Mouse (Mus musculus): Measurements from ENCODE around the gene Map4k3. TPM values are rescaled to one million over a fixed set of nuclear protein-coding genes. Genes with fewer than 3 reads are reported as not detected.
A peak's percentile ranks its signal among the peaks of the same experiment; 100 is the strongest.
"Not testable (repeated sequence)": the region's sequence is repeated elsewhere in the genome, so short reads cannot be mapped to it uniquely, and the experiment has no call there.

Gene Map4k3
- polyA plus RNA-seq, 1 experiment from 2014 or later, result 4.1 TPM

- WGBS (ENCODE audit: insufficient replicate concordance), result 17% methylated on average over 3 of the region's 3 CpGs
- no peaks in the 10 kb centered on the region for H3K27me3 ChIP-seq
- peaks cover 9% of the 10 kb centered on the region; the same call in 1 of the 2 replicates for H3K4me1 ChIP-seq (replicated peaks)
- peak overlapping the region; percentile 28 for H3K4me3 ChIP-seq (replicated peaks)
- H3K27ac ChIP-seq (replicated peaks), result peak overlapping the region; percentile 74
- H3K4me2 ChIP-seq, result peak overlapping the region; percentile 30; the same call in 1 of the 2 replicates
- peak; percentile 17; the same call in 1 of the 2 replicates for ATAC-seq (ENCODE audit: insufficient read depth)
- H3K9me3 ChIP-seq (replicated peaks), result no peaks in the 10 kb centered on the region
- no peaks in the 10 kb centered on the region for H3K36me3 ChIP-seq (replicated peaks)
- H3K9ac ChIP-seq, result no peak overlapping the region
These were observed 163.7 kb downstream of the Map4k3 start for GRCm38 (mm10) chr17:80564611-80564924.

- H3K4me1 ChIP-seq (replicated peaks), result peaks cover 12% of the 10 kb centered on the region
- H3K9ac ChIP-seq; H3K36me3 ChIP-seq (replicated peaks); H3K9me3 ChIP-seq (replicated peaks); ATAC-seq (ENCODE audit: insufficient read depth); H3K27me3 ChIP-seq: not testable (repeated sequence)
- peak overlapping the region; percentile 30; the same call in 1 of the 2 replicates for H3K4me2 ChIP-seq
- 69% methylated on average over 27 of the region's 27 CpGs for WGBS (ENCODE audit: insufficient replicate concordance)
- H3K4me3 ChIP-seq (replicated peaks), result peak overlapping the region; percentile 28
- H3K27ac ChIP-seq (replicated peaks), result peak overlapping the region; percentile 74
These were observed 164.3 kb downstream of the Map4k3 start for GRCm38 (mm10) chr17:80563762-80564610.

- WGBS (ENCODE audit: insufficient replicate concordance), result 76% methylated on average over 5 of the region's 5 CpGs
- Histone ChIP-seq H3K4me1 (replicated peaks) (peaks cover 12% of the 10 kb centered on the region), H3K9me3 (replicated peaks) (no peaks in the 10 kb centered on the region), H3K27ac (replicated peaks) (no peak overlapping the region), H3K4me2 (no peak overlapping the region), H3K9ac (no peak overlapping the region), H3K4me3 (replicated peaks) (no peak overlapping the region), H3K36me3 (replicated peaks) (no peaks in the 10 kb centered on the region), H3K27me3 (no peaks in the 10 kb centered on the region)
- no peak for ATAC-seq (ENCODE audit: insufficient read depth)
These were observed 165.5 kb downstream of the Map4k3 start for GRCm38 (mm10) chr17:80562792-80563191.

DNA sequence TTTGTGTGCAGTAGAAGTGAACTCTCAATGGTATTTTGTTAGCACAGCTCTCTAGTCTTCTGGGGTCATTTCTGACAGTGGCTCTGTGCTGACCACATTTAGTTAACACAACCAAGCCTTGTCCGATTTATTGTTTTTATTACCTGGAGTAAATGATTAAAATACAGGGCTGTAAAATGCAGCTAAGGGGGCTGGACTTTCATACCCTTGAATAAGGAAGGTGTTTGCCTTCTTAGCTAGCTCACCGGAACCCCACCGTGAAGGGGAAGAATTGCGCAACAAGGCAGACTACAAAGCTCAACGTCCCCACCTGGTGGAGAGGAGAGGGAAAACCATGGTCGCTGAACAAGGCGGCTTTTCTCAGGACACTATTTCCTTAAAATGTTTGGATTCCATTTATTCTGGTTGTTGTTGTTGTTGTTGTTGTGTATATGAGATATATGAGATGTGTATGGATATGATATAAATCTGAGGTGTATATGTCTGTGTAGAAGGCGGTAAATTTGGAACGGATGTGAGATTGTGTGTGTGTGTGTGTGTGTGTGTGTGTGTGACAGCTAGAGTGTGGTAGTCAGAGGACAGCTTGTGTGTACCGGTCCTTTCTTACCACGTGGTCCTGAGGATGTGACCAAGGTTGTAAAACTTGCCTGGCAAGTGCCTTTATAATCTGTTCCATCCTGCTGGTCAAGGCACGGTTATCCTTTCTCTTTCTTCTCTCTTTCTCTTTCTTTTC, 167.4 kb downstream of the Map4k3 start:
- H3K4me3 ChIP-seq (replicated peaks), result no peak overlapping the region

GRCm38 (mm10) chr17:80559745-80560144, 168.5 kb downstream of the Map4k3 start:
- H3K36me3 ChIP-seq (replicated peaks), result no peaks in the 10 kb centered on the region
- H3K4me2 ChIP-seq, result no peak overlapping the region
- ATAC-seq (ENCODE audit: insufficient read depth), result peak; percentile 55
- peaks cover 12% of the 10 kb centered on the region for H3K4me1 ChIP-seq (replicated peaks)
- H3K4me3 ChIP-seq (replicated peaks), result no peak overlapping the region
- H3K27ac ChIP-seq (replicated peaks), result peak overlapping the region; percentile 11
- H3K9me3 ChIP-seq (replicated peaks), result no peaks in the 10 kb centered on the region
- no peak overlapping the region for H3K9ac ChIP-seq
- WGBS (ENCODE audit: insufficient replicate concordance), result 58% methylated on average over 4 of the region's 4 CpGs
- H3K27me3 ChIP-seq, result no peaks in the 10 kb centered on the region

More for the DNA sequence above, 167.4 kb downstream of the Map4k3 start:
- peak overlapping the region; percentile 11; the same call in 1 of the 2 replicates for H3K27ac ChIP-seq (replicated peaks)
- H3K27me3 ChIP-seq, result no peaks in the 10 kb centered on the region
- ATAC-seq (ENCODE audit: insufficient read depth), result no peak
- H3K9me3 ChIP-seq (replicated peaks), result no peaks in the 10 kb centered on the region
- no peak overlapping the region for H3K9ac ChIP-seq
- peak overlapping the region; percentile 41 for H3K4me2 ChIP-seq
- WGBS (ENCODE audit: insufficient replicate concordance), result 18% methylated on average over 12 of the region's 12 CpGs
- H3K4me1 ChIP-seq (replicated peaks), result peaks cover 12% of the 10 kb centered on the region
- H3K36me3 ChIP-seq (replicated peaks), result no peaks in the 10 kb centered on the region

DNA sequence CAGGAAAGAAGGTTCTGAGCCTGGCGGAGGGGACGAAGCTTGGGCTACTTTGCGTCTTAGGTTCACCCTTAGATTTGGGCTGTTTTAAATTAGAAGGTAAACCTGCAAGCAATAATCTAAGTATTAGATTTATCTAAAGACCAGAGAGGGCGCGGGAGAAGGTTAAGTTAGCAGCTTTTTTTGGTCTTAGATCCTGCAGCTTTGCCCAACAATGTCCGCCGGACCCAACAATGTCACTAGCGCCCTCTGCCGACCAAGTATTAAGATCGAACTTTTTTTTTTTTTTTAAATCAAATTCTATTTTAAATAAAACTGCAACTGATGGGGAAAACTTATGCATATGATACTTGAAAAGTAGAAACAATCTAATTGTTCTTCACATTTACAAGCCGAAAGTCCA, 169.2 kb downstream of the Map4k3 start:
- no peak for ATAC-seq (ENCODE audit: insufficient read depth)
- Histone ChIP-seq H3K4me2 (peak overlapping the region; percentile 37; the same call in 1 of the 2 replicates), H3K4me1 (replicated peaks) (peaks cover 12% of the 10 kb centered on the region), H3K27me3 (no peaks in the 10 kb centered on the region), H3K9ac (no peak overlapping the region), H3K36me3 (replicated peaks) (no peaks in the 10 kb centered on the region), H3K27ac (replicated peaks) (peak overlapping the region; percentile 80), H3K9me3 (replicated peaks) (no peaks in the 10 kb centered on the region), H3K4me3 (replicated peaks) (no peak overlapping the region)
- 32% methylated on average over 11 of the region's 11 CpGs for WGBS (ENCODE audit: insufficient replicate concordance)

GRCm38 (mm10) chr17:80558583-80558982, 169.7 kb downstream of the Map4k3 start:
- Histone ChIP-seq H3K4me3 (replicated peaks) (no peak overlapping the region), H3K9ac (no peak overlapping the region; the same call in 1 of the 2 replicates), H3K4me2 (peak overlapping the region; percentile 37; the same call in 1 of the 2 replicates), H3K4me1 (replicated peaks) (peaks cover 12% of the 10 kb centered on the region), H3K27ac (replicated peaks) (peak overlapping the region; percentile 80), H3K9me3 (replicated peaks) (no peaks in the 10 kb centered on the region), H3K36me3 (replicated peaks) (no peaks in the 10 kb centered on the region), H3K27me3 (no peaks in the 10 kb centered on the region)
- WGBS (ENCODE audit: insufficient replicate concordance), result 71% methylated on average over 14 of the region's 14 CpGs
- ATAC-seq (ENCODE audit: insufficient read depth), result peak; percentile 40

DNA sequence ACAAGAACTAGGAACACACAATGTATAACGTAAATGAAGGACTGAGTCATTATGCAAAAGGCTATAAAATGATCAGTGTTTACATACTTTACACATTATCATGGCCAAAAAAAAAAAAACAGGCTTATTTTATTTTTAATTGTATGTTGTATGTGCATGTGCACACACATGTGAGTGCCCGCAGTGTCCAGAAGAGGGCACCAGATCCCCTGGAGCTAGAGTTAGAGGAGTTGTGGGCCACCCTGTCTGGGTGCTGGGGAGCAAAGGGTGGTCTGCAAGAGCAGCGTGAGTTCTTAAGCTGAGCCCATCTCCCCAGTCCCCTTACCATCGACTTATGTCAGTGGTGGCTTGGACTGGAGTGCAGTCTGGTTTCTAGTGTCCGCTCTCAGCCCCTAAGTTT, 170.8 kb downstream of the Map4k3 start:
- H3K4me3 ChIP-seq (replicated peaks), result no peak overlapping the region
- WGBS (ENCODE audit: insufficient replicate concordance), result 77% methylated on average over 5 of the region's 5 CpGs
- no peak overlapping the region for H3K27ac ChIP-seq (replicated peaks)
- H3K4me2 ChIP-seq, result no peak overlapping the region
- ATAC-seq (ENCODE audit: insufficient read depth), result no peak
- H3K9ac ChIP-seq, result no peak overlapping the region
- no peaks in the 10 kb centered on the region for H3K36me3 ChIP-seq (replicated peaks)
- H3K27me3 ChIP-seq, result no peaks in the 10 kb centered on the region
- no peaks in the 10 kb centered on the region for H3K9me3 ChIP-seq (replicated peaks)
- peaks cover 20% of the 10 kb centered on the region for H3K4me1 ChIP-seq (replicated peaks)

DNA sequence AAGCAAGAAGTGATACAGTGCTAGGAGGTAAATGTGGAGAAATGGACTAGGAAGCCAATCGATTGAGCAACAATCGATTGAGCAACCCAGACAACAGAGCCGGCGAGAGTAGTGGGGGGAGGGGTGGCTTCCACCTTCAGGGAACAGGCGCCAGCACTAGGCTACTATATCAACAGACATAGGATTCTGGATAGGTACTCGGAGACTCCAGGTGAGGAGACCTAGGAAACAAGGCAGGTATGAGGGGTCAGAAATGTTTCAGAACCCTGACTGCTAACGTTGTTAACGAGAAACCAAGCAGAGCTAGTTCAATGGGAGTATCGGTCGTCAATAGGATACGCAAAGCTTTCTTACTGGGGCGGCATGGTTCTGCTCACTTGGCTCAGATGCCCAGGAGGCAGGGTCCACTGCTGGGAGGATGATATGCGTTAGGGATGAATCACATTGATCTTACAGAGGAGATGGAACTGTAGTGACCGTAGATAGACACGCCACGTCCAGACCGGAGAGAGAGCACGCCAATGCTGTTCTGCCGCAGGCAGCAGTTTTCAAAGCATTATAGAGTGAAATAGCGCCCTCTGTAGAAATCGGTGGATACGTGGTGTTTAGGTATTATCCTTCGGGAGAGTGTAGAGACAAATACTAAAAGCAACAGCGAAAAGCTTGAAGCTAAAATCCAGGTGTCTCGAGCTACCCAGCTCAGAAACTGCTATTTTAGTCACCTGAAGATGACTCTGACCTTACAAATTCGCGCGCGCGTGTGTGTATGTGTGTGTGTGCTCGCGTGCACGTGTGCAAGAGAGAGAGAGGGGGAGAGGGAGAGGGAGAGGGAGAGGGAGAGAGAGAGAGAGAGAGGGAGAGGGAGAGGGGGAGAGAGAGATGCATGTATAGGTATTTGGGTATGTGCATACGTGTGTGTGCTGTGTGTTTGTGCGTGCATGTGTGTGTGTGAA, 174.7 kb downstream of the Map4k3 start:
- 2% methylated on average over 35 of the region's 35 CpGs for WGBS (ENCODE audit: insufficient replicate concordance)
- peak overlapping the region; percentile 67 for H3K4me3 ChIP-seq (replicated peaks)
- H3K4me2 ChIP-seq, result peak overlapping the region; percentile 75
- no peaks in the 10 kb centered on the region for H3K9me3 ChIP-seq (replicated peaks)
- no peaks in the 10 kb centered on the region for H3K27me3 ChIP-seq
- peak overlapping the region; percentile 49; the same call in 1 of the 2 replicates for H3K9ac ChIP-seq
- H3K27ac ChIP-seq (replicated peaks), result peak overlapping the region; percentile 61; the same call in 1 of the 2 replicates
- H3K36me3 ChIP-seq (replicated peaks), result no peaks in the 10 kb centered on the region
- peak; percentile 81 for ATAC-seq (ENCODE audit: insufficient read depth)
- H3K4me1 ChIP-seq (replicated peaks), result peaks cover 9% of the 10 kb centered on the region

GRCm38 (mm10) chr17:80552653-80553052, 175.6 kb downstream of the Map4k3 start:
- Histone ChIP-seq H3K9ac (no peak overlapping the region), H3K27ac (replicated peaks) (no peak overlapping the region), H3K27me3 (no peaks in the 10 kb centered on the region), H3K4me3 (replicated peaks) (peak overlapping the region; percentile 67), H3K9me3 (replicated peaks) (no peaks in the 10 kb centered on the region), H3K36me3 (replicated peaks) (no peaks in the 10 kb centered on the region), H3K4me2 (peak overlapping the region; percentile 75), H3K4me1 (replicated peaks) (peaks cover 9% of the 10 kb centered on the region)
- WGBS (ENCODE audit: insufficient replicate concordance), result 42% methylated on average over 4 of the region's 4 CpGs
- no peak for ATAC-seq (ENCODE audit: insufficient read depth)

Measured in liver, embryonic 15.5 days (tissue).